Mouse (Mus musculus): ENCODE results near the gene Anapc16. TPM values are rescaled to one million over a fixed set of nuclear protein-coding genes. Genes with fewer than 3 reads are reported as not detected.
"Not testable (repeated sequence)": the region's sequence is repeated elsewhere in the genome, so short reads cannot be mapped to it uniquely, and the experiment has no call there.

Anapc16 gene
- polyA plus RNA-seq, 1 experiment from 2014 or later: 94.6 TPM

DNA sequence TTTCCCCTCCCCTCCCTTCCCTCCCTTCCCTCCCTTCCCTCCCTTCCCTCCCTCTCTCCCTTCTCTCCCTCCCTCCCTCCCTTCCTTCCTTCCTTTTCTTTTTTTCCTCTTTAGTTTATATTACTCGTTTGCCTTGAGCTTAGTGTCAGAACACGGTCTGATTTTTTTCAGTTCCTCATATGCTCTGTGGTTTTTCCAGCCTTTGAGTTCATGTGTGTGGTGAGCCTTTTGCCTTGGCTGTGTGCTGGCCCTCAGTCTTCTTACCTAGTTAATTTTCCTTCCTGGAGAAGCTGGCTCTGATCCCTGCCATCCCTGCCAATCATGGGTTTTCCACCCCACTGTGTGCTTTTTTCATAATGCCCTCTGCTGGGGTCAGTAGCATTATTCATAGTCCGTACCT is 6.2 kb upstream of the Anapc16 start:
- Histone ChIP-seq H3K27ac (ENCODE audit: low read depth, low read length) (no peak overlapping the region), H3K4me1 (replicated peaks; ENCODE audit: control insufficient read depth, insufficient read depth, low read length) (no peaks in the 10 kb centered on the region), H3K4me3 (ENCODE audit: low read depth, low read length) (no peak overlapping the region), H3K36me3 (ENCODE audit: control insufficient read depth, insufficient read depth, low read length) (peaks cover under 1% of the 10 kb centered on the region; the same call in 1 of the 2 replicates), H3K27me3 (ENCODE audit: control insufficient read depth, insufficient read depth, low read length) (no peaks in the 10 kb centered on the region), H3K4me2 (ENCODE audit: low read depth, low read length, severe bottlenecking) (no peak overlapping the region), H3K9me3 (ENCODE audit: control insufficient read depth, low read length) (no peaks in the 10 kb centered on the region), H3K9ac (ENCODE audit: low read length) (no peak overlapping the region)
- DNase-seq (ENCODE audit: low spot score) (no peak), ATAC-seq (replicated peaks; ENCODE audit: low FRiP score) (no peak)
- WGBS: 97% methylated on average over 3 of the region's 3 CpGs

DNA sequence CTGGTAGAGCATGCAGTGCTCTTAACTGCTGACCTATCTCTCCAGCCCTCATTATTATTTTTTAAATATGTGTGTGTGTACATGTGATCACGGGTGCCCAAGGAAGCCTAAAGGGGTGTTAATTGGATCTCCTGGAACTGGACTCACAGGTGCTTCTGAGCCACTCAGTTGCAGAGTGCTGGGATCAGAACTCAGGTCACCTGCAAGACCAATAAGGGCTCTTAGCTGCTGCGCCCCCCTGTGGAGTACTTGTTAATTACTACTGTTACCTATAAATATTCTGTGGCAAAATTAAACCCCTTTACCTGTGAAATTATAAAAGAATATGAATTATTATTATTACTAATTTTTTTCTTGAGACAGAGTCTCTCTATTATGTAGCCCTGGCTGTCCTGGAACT is 2.3 kb upstream of the Anapc16 start:
- Histone ChIP-seq H3K4me1 (replicated peaks; ENCODE audit: control insufficient read depth, insufficient read depth, low read length) (0 out of 2 replicates have a peak, but pooled peaks cover 6% of the 10 kb centered on the region), H3K9me3 (ENCODE audit: control insufficient read depth, low read length) (no peaks in the 10 kb centered on the region), H3K9ac (ENCODE audit: low read length) (no peak overlapping the region), H3K4me3 (ENCODE audit: low read depth, low read length) (no peak overlapping the region), H3K27me3 (ENCODE audit: control insufficient read depth, insufficient read depth, low read length) (no peaks in the 10 kb centered on the region), H3K27ac (ENCODE audit: low read depth, low read length) (no peak overlapping the region), H3K4me2 (ENCODE audit: low read depth, low read length, severe bottlenecking) (no peak overlapping the region), H3K36me3 (ENCODE audit: control insufficient read depth, insufficient read depth, low read length) (no peaks in the 10 kb centered on the region)
- 68% methylated on average over 2 of the region's 2 CpGs for WGBS
- ATAC-seq (replicated peaks; ENCODE audit: low FRiP score): no peak
- no peak for DNase-seq (ENCODE audit: low spot score)

DNA sequence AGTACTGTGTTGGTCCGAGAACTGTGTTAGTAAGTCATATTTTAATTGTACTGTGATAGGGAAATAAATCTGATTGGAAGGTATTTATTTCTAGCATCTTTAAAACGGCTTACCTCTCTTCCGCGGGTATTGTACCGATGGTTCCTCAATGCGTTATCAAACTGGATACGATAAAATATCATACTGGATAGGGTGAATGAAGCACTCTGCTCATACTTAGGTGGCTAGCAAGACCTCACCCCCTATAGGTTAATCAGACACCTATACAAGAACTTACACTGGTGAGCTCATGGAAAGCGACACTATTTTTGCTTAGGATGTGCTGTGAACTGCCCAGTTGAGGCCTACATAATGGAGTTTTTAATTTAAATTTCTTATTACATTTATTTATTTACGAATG is 912 bp upstream of the Anapc16 start:
- 0 out of 2 replicates have a peak, but pooled peaks cover 6% of the 10 kb centered on the region for H3K4me1 ChIP-seq (replicated peaks; ENCODE audit: control insufficient read depth, insufficient read depth, low read length)
- ATAC-seq (replicated peaks; ENCODE audit: low FRiP score) (no peak), DNase-seq (ENCODE audit: low spot score) (no peak)
- 70% methylated on average over 9 of the region's 9 CpGs for WGBS
- no peaks in the 10 kb centered on the region for H3K27me3 ChIP-seq (ENCODE audit: control insufficient read depth, insufficient read depth, low read length)
- H3K4me2 ChIP-seq (ENCODE audit: low read depth, low read length, severe bottlenecking): peak overlapping the region; percentile 85
- no peaks in the 10 kb centered on the region for H3K9me3 ChIP-seq (ENCODE audit: control insufficient read depth, low read length)
- H3K9ac ChIP-seq (ENCODE audit: low read length): peak overlapping the region; percentile 85
- H3K27ac ChIP-seq (ENCODE audit: low read depth, low read length): peak overlapping the region; percentile 96
- peak overlapping the region; percentile 69 for H3K4me3 ChIP-seq (ENCODE audit: low read depth, low read length)
- no peaks in the 10 kb centered on the region for H3K36me3 ChIP-seq (ENCODE audit: control insufficient read depth, insufficient read depth, low read length)

GRCm38 (mm10) chr10:60003213-60003752 is 348 bp upstream of the Anapc16 start:
- no peak; the same call in none of the 2 replicates for ATAC-seq (replicated peaks; ENCODE audit: low FRiP score)
- Histone ChIP-seq H3K27me3 (ENCODE audit: control insufficient read depth, insufficient read depth, low read length) (no peaks in the 10 kb centered on the region), H3K27ac (ENCODE audit: low read depth, low read length) (peak overlapping the region; percentile 96)

DNA sequence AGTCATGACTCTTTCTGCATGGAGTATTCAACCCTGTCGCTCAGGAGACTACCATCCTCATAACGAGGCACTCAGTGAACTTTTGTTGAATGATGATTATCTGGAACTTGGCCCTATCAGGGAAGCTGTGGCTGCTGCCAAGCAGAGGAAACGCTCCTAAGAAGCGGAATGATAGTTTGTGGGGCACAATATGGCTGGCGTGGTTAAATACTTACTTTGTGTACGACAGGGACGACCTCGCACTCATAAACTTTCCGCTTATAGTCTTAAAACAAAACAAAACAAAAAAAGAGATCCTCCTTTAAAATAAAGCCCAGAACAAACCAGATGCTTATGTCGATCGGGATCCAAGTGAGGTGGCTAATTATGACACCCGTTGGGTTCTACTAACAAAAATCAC is 732 bp downstream of the Anapc16 start:
- WGBS: 8% methylated on average over 12 of the region's 12 CpGs
- ATAC-seq (replicated peaks; ENCODE audit: low FRiP score): no peak
- H3K4me3 ChIP-seq (ENCODE audit: low read depth, low read length): peak overlapping the region; percentile 69

More at GRCm38 (mm10) chr10:60003213-60003752, 348 bp upstream of the Anapc16 start:
- no peak for DNase-seq (ENCODE audit: low spot score)
- WGBS: under 1% methylated on average over 21 of the region's 21 CpGs
- H3K9me3 ChIP-seq (ENCODE audit: control insufficient read depth, low read length): no peaks in the 10 kb centered on the region
- H3K4me2 ChIP-seq (ENCODE audit: low read depth, low read length, severe bottlenecking): peak overlapping the region; percentile 85
- peak overlapping the region; percentile 69 for H3K4me3 ChIP-seq (ENCODE audit: low read depth, low read length)
- peak overlapping the region; percentile 85 for H3K9ac ChIP-seq (ENCODE audit: low read length)
- 0 out of 2 replicates have a peak, but pooled peaks cover 6% of the 10 kb centered on the region for H3K4me1 ChIP-seq (replicated peaks; ENCODE audit: control insufficient read depth, insufficient read depth, low read length)
- H3K36me3 ChIP-seq (ENCODE audit: control insufficient read depth, insufficient read depth, low read length): no peaks in the 10 kb centered on the region

GRCm38 (mm10) chr10:60001663-60002062 is 1.3 kb downstream of the Anapc16 start:
- DNase-seq (ENCODE audit: low spot score); H3K9ac ChIP-seq (ENCODE audit: low read length); H3K27me3 ChIP-seq (ENCODE audit: control insufficient read depth, insufficient read depth, low read length); H3K4me1 ChIP-seq (replicated peaks; ENCODE audit: control insufficient read depth, insufficient read depth, low read length); H3K9me3 ChIP-seq (ENCODE audit: control insufficient read depth, low read length); H3K36me3 ChIP-seq (ENCODE audit: control insufficient read depth, insufficient read depth, low read length); ATAC-seq (replicated peaks; ENCODE audit: low FRiP score); H3K27ac ChIP-seq (ENCODE audit: low read depth, low read length): not testable (repeated sequence)
- 90% methylated on average over 8 of the region's 8 CpGs for WGBS
- Histone ChIP-seq H3K4me2 (ENCODE audit: low read depth, low read length, severe bottlenecking) (peak overlapping the region; percentile 85; the same call in 1 of the 2 replicates), H3K4me3 (ENCODE audit: low read depth, low read length) (peak overlapping the region; percentile 69)

More for the DNA sequence above, 732 bp downstream of the Anapc16 start:
- Histone ChIP-seq H3K27me3 (ENCODE audit: control insufficient read depth, insufficient read depth, low read length) (no peaks in the 10 kb centered on the region), H3K9ac (ENCODE audit: low read length) (peak overlapping the region; percentile 85), H3K27ac (ENCODE audit: low read depth, low read length) (peak overlapping the region; percentile 96), H3K36me3 (ENCODE audit: control insufficient read depth, insufficient read depth, low read length) (no peaks in the 10 kb centered on the region), H3K9me3 (ENCODE audit: control insufficient read depth, low read length) (no peaks in the 10 kb centered on the region), H3K4me1 (replicated peaks; ENCODE audit: control insufficient read depth, insufficient read depth, low read length) (0 out of 2 replicates have a peak, but pooled peaks cover 6% of the 10 kb centered on the region), H3K4me2 (ENCODE audit: low read depth, low read length, severe bottlenecking) (peak overlapping the region; percentile 85)
- no peak for DNase-seq (ENCODE audit: low spot score)

DNA sequence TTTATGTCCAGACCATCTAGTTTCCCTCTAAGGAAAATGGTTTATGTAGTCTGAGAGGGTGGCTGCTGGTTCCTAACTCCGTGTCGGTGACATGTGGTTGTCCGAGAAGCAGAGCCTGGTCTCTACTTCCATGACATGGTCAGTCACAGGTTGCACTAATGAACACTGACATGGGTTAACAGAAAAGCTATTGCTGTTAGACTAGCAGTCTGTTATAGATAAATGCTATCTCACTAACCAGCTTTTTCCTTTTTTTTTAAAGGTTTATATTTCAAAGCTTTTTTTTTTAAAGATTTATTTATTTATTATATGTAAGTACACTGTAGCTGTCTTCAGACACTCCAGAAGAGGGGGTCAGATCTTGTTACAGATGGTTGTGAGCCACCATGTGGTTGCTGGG is 3.9 kb downstream of the Anapc16 start:
- Histone ChIP-seq H3K36me3 (ENCODE audit: control insufficient read depth, insufficient read depth, low read length) (no peaks in the 10 kb centered on the region), H3K4me2 (ENCODE audit: low read depth, low read length, severe bottlenecking) (no peak overlapping the region), H3K4me1 (replicated peaks; ENCODE audit: control insufficient read depth, insufficient read depth, low read length) (0 out of 2 replicates have a peak, but pooled peaks cover 6% of the 10 kb centered on the region), H3K27ac (ENCODE audit: low read depth, low read length) (no peak overlapping the region), H3K27me3 (ENCODE audit: control insufficient read depth, insufficient read depth, low read length) (no peaks in the 10 kb centered on the region), H3K9ac (ENCODE audit: low read length) (no peak overlapping the region), H3K4me3 (ENCODE audit: low read depth, low read length) (no peak overlapping the region), H3K9me3 (ENCODE audit: control insufficient read depth, low read length) (no peaks in the 10 kb centered on the region)
- WGBS: 98% methylated on average over 3 of the region's 3 CpGs
- ATAC-seq (replicated peaks; ENCODE audit: low FRiP score): no peak
- no peak for DNase-seq (ENCODE audit: low spot score)

DNA sequence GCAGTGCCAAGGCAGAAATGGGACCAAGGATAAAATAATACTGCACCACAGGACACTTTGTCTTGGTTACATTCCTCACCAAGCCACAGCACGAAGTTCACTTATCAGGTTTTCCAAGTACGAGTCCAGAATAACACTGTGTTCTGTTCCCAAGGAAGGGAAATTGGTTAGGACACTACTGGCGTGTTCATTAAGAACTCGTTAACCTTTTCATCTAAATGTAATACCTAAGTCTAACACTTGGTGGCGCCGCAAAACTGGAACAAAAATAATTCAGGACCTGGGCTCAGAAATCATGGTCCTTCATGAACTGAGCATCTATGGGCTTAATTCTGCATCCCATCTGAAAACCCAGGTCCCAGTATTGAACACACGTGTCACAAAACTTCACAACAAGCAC is 5.3 kb downstream of the Anapc16 start:
- DNase-seq (ENCODE audit: low spot score) (no peak), ATAC-seq (replicated peaks; ENCODE audit: low FRiP score) (no peak)
- Histone ChIP-seq H3K27me3 (ENCODE audit: control insufficient read depth, insufficient read depth, low read length) (no peaks in the 10 kb centered on the region), H3K9ac (ENCODE audit: low read length) (no peak overlapping the region), H3K27ac (ENCODE audit: low read depth, low read length) (no peak overlapping the region), H3K9me3 (ENCODE audit: control insufficient read depth, low read length) (no peaks in the 10 kb centered on the region), H3K4me3 (ENCODE audit: low read depth, low read length) (no peak overlapping the region), H3K4me1 (replicated peaks; ENCODE audit: control insufficient read depth, insufficient read depth, low read length) (0 out of 2 replicates have a peak, but pooled peaks cover 6% of the 10 kb centered on the region), H3K36me3 (ENCODE audit: control insufficient read depth, insufficient read depth, low read length) (no peaks in the 10 kb centered on the region), H3K4me2 (ENCODE audit: low read depth, low read length, severe bottlenecking) (no peak overlapping the region)
- WGBS: 21% methylated on average over 7 of the region's 7 CpGs

DNA sequence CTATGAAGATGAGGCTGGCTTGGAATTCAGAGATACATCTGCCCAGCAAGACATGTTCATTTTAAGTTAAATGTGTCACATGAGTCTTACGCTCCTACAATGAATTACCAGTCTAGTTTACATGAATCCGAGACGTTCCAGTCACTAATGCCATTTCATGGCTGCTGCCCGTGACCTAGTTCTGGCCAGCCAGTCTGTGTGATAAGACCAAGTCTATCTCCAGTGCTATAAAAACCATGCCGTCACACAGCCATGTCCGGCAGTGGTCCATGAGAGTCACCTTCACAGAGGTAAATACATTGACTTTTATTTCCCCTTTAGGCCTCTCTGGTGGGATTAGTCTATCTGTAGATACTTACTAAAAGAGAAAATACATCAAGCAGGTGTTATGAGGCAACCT is 7.0 kb downstream of the Anapc16 start:
- DNase-seq (ENCODE audit: low spot score): no peak
- ATAC-seq (replicated peaks; ENCODE audit: low FRiP score): no peak

More for the DNA sequence above, 7.0 kb downstream of the Anapc16 start:
- WGBS: 96% methylated on average over 6 of the region's 6 CpGs
- no peak overlapping the region for H3K9ac ChIP-seq (ENCODE audit: low read length)
- no peaks in the 10 kb centered on the region for H3K9me3 ChIP-seq (ENCODE audit: control insufficient read depth, low read length)
- no peak overlapping the region for H3K4me2 ChIP-seq (ENCODE audit: low read depth, low read length, severe bottlenecking)
- no peaks in the 10 kb centered on the region for H3K36me3 ChIP-seq (ENCODE audit: control insufficient read depth, insufficient read depth, low read length)
- no peaks in the 10 kb centered on the region for H3K27me3 ChIP-seq (ENCODE audit: control insufficient read depth, insufficient read depth, low read length)
- H3K4me1 ChIP-seq (replicated peaks; ENCODE audit: control insufficient read depth, insufficient read depth, low read length): no peaks in the 10 kb centered on the region
- H3K27ac ChIP-seq (ENCODE audit: low read depth, low read length): no peak overlapping the region
- H3K4me3 ChIP-seq (ENCODE audit: low read depth, low read length): no peak overlapping the region
